Mouse (Mus musculus): Measurements from ENCODE around the gene Hdac9.

Hdac9 gene

GRCm38 (mm10) chr12:34212162-34212561, 704.7 kb downstream of the Hdac9 start:
- DNase-seq = no peak

GRCm38 (mm10) chr12:34201471-34201870, 715.4 kb downstream of the Hdac9 start:
- no peak for DNase-seq

- DNase-seq = no peak
Observed at GRCm38 (mm10) chr12:34200030-34200446, 716.9 kb downstream of the Hdac9 start.

GRCm38 (mm10) chr12:34195155-34195828, 721.6 kb downstream of the Hdac9 start:
- DNase-seq = no peak

- DNase-seq = no peak
Observed at GRCm38 (mm10) chr12:34194116-34194515, 722.8 kb downstream of the Hdac9 start.

- DNase-seq = no peak
Observed at GRCm38 (mm10) chr12:34191246-34191645, 725.6 kb downstream of the Hdac9 start.

- DNase-seq = no peak
Observed at GRCm38 (mm10) chr12:34178931-34179330, 738.0 kb downstream of the Hdac9 start.

- DNase-seq = no peak
Observed at GRCm38 (mm10) chr12:34176790-34177189, 740.1 kb downstream of the Hdac9 start.

GRCm38 (mm10) chr12:34173036-34173435, 743.9 kb downstream of the Hdac9 start:
- DNase-seq = no peak

- DNase-seq = no peak
Observed at GRCm38 (mm10) chr12:34170601-34171000, 746.3 kb downstream of the Hdac9 start.

- DNase-seq = no peak
Observed at GRCm38 (mm10) chr12:34165674-34166073, 751.2 kb downstream of the Hdac9 start.

- no peak for DNase-seq
Observed at GRCm38 (mm10) chr12:34156301-34156700, 760.6 kb downstream of the Hdac9 start.

GRCm38 (mm10) chr12:34155740-34156139, 761.2 kb downstream of the Hdac9 start:
- peak; percentile 7 for DNase-seq

- no peak for DNase-seq
Observed at GRCm38 (mm10) chr12:34154757-34155156, 762.1 kb downstream of the Hdac9 start.

GRCm38 (mm10) chr12:34151336-34151735, 765.6 kb downstream of the Hdac9 start:
- no peak for DNase-seq

- DNase-seq = no peak
Observed at GRCm38 (mm10) chr12:34142743-34143142, 774.2 kb downstream of the Hdac9 start.

- DNase-seq = no peak
Observed at GRCm38 (mm10) chr12:34113336-34113735, 803.6 kb downstream of the Hdac9 start.

- DNase-seq = no peak
Observed at GRCm38 (mm10) chr12:34092953-34093352, 823.9 kb downstream of the Hdac9 start.

GRCm38 (mm10) chr12:34091851-34092250, 825.0 kb downstream of the Hdac9 start:
- DNase-seq = no peak

- DNase-seq = no peak
Observed at GRCm38 (mm10) chr12:34087292-34087942, 829.5 kb downstream of the Hdac9 start.

- no peak for DNase-seq
Observed at GRCm38 (mm10) chr12:34076981-34077380, 839.9 kb downstream of the Hdac9 start.

GRCm38 (mm10) chr12:34075805-34076509, 840.9 kb downstream of the Hdac9 start:
- DNase-seq = no peak

GRCm38 (mm10) chr12:34052508-34052907, 864.4 kb downstream of the Hdac9 start:
- no peak for DNase-seq

- no peak for DNase-seq
Observed at GRCm38 (mm10) chr12:34052036-34052435, 864.9 kb downstream of the Hdac9 start.

Data from kidney, postnatal 14 days (tissue).